Mouse (Mus musculus): ENCODE results near the gene Ifnar2. TPM values are rescaled to one million over a fixed set of nuclear protein-coding genes. Genes with fewer than 3 reads are reported as not detected.

Ifnar2 gene
- total and polyA plus RNA-seq, 3 experiments = 33.1 to 34.9 (median 34.5) TPM

DNA sequence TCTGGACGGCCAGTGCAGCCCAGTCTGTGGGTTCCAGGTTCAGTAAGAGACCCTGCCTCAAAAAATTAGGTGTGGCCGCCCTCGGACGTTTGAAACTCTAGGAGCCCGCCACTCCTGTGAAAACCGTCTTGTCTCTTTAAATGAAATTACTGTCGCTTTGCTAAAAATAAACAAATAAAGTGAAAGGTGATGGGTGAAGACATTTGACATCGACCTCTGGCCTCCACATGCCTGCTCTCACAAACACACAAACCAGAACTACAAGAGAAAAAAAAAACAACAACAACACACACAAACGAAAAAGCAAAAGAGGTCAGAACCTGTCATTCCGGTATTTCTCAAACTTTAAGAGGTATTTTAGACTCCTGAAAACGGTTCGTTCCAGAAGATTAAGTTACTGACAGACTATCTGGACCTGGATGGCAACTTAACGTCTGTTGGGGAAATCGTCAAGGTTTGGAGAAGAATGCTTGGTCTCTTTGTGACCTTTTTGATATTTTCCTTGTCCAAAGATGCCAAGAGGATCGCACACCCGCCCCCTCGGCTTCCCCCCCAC lies 5.9 kb downstream of the Ifnar2 start:
- dilution Hi-C loops (cut with MboI; ENCODE audit: extremely low pct_ligation_motif_present, extremely low pct_unique_long_range_greater_than_20kb, low sequenced_read_pairs) (no loop called here), in situ Hi-C loops (cut with MboI; ENCODE audit: low pct_ligation_motif_present, low pct_unique_long_range_greater_than_20kb, low sequenced_read_pairs) (no loop called here)
- Histone ChIP-seq H3K4me3 (replicated peaks in 1 of 3; ENCODE audit: low read depth in 2 of 3, low read length in 2 of 3, poor library complexity in 1 of 3) (no peak overlapping the region), H3K36me3 (replicated peaks in 1 of 2; ENCODE audit: control insufficient read depth in 1 of 2, insufficient read depth in 1 of 2, low read length in 1 of 2) (peaks cover 17 to 81% of the 10 kb centered on the region in 2 experiments), H3K4me1 (ENCODE audit: control insufficient read depth in 1 of 2, insufficient read depth in 2 of 2) (peaks cover 6 to 45% of the 10 kb centered on the region in 2 experiments), H3K4me2 (ENCODE audit: insufficient read depth, low read depth, poor library complexity, severe bottlenecking) (no peak overlapping the region), H3K9ac (ENCODE audit: insufficient read depth, low read depth) (no peak overlapping the region), H3K79me2 (replicated peaks; ENCODE audit: control insufficient read depth, extremely low read depth, insufficient read depth, poor library complexity, severe bottlenecking) (peaks cover 15% of the 10 kb centered on the region), H3K27ac (ENCODE audit: insufficient read depth, low read depth) (no peak overlapping the region), H3K9me3 (replicated peaks; ENCODE audit: low read length) (peaks cover 6% of the 10 kb centered on the region), H3K27me3 (replicated peaks) (no peaks in the 10 kb centered on the region)
- DNase-seq (ENCODE audit: extremely low read depth) = no peak
- TF ChIP-seq CHD2 (IDR thresholded peaks at IDR 0.05; ENCODE audit: low read length) = no peak
- TF ChIP-seq MYC (IDR thresholded peaks at IDR 0.05; ENCODE audit: low read depth, low read length) = no peak

DNA sequence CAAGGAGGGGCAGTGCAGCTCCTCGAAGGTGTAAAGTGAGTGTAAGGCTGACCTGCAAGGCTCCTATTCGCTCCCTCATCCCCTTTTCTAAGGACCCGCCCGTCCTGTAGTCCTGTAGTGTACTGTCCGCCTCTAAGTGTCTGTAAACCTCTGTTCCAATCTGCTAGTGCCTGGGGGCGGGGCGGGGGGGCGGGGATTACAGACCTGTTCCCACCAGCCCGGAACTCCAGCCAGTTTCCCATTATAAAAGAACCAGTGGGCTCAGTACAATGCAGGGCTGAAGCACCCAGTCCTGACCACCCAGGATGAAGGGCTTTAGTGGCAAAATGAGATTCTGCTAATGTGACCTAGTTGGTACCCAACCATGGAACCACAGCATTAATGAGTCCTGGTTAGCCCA lies 6.4 kb downstream of the Ifnar2 start:
- Histone ChIP-seq H3K4me1 (ENCODE audit: control insufficient read depth in 1 of 2, insufficient read depth in 2 of 2) (peaks cover 3 to 41% of the 10 kb centered on the region in 2 experiments), H3K9me3 (replicated peaks; ENCODE audit: low read length) (peaks cover 6% of the 10 kb centered on the region), H3K79me2 (replicated peaks; ENCODE audit: control insufficient read depth, extremely low read depth, insufficient read depth, poor library complexity, severe bottlenecking) (peaks cover 11% of the 10 kb centered on the region), H3K4me3 (replicated peaks in 1 of 3; ENCODE audit: low read depth in 2 of 3, low read length in 2 of 3, poor library complexity in 1 of 3) (no peak overlapping the region), H3K27me3 (replicated peaks) (no peaks in the 10 kb centered on the region), H3K36me3 (replicated peaks in 1 of 2; ENCODE audit: control insufficient read depth in 1 of 2, insufficient read depth in 1 of 2, low read length in 1 of 2) (peaks cover 20 to 86% of the 10 kb centered on the region in 2 experiments), H3K9ac (ENCODE audit: insufficient read depth, low read depth) (no peak overlapping the region), H3K4me2 (ENCODE audit: insufficient read depth, low read depth, poor library complexity, severe bottlenecking) (no peak overlapping the region), H3K27ac (ENCODE audit: insufficient read depth, low read depth) (no peak overlapping the region)
- dilution Hi-C loops (cut with MboI; ENCODE audit: extremely low pct_ligation_motif_present, extremely low pct_unique_long_range_greater_than_20kb, low sequenced_read_pairs) (no loop called here), in situ Hi-C loops (cut with MboI; ENCODE audit: low pct_ligation_motif_present, low pct_unique_long_range_greater_than_20kb, low sequenced_read_pairs) (no loop called here)
- no peak for DNase-seq (ENCODE audit: extremely low read depth)
- no peak for TF ChIP-seq MAFK (IDR thresholded peaks at IDR 0.05; ENCODE audit: insufficient replicate concordance, low read length)
- TF ChIP-seq USF1 (IDR thresholded peaks at IDR 0.05; ENCODE audit: low read depth, low read length) = no peak
- no peak for TF ChIP-seq ZKSCAN1 (IDR thresholded peaks at IDR 0.05; ENCODE audit: borderline replicate concordance, low read depth, low read length)
- no peak for TF ChIP-seq ELF1 (IDR thresholded peaks at IDR 0.05; ENCODE audit: low read depth, low read length)
- TF ChIP-seq EP300 (IDR thresholded peaks at IDR 0.05; ENCODE audit: low read length) = no peak
- TF ChIP-seq MEF2A (IDR thresholded peaks at IDR 0.05; ENCODE audit: borderline replicate concordance, low read depth, low read length) = no peak
- TF ChIP-seq POLR2AphosphoS2 (IDR thresholded peaks at IDR 0.05; ENCODE audit: low read depth, low read length) = no peak
- no peak for TF ChIP-seq GABPA (IDR thresholded peaks at IDR 0.05; ENCODE audit: insufficient replicate concordance, low read depth, low read length)
- TF ChIP-seq SIN3A (IDR thresholded peaks at IDR 0.05; ENCODE audit: low read length) = no peak
- no peak for TF ChIP-seq SMC3 (IDR thresholded peaks at IDR 0.05; ENCODE audit: low read depth, low read length)
- TF ChIP-seq IRF4 (IDR thresholded peaks at IDR 0.05; ENCODE audit: low read depth, low read length) = no peak
- no peak for TF ChIP-seq POLR2A (IDR thresholded peaks at IDR 0.05; ENCODE audit: low read depth, low read length)
- no peak for TF ChIP-seq ZC3H11A (IDR thresholded peaks at IDR 0.05; ENCODE audit: low read depth, low read length)
- no peak for TF ChIP-seq RCOR1 (conservative IDR thresholded peaks at IDR 0.05; ENCODE audit: low read depth, low read length)
- no peak for TF ChIP-seq CHD2 (IDR thresholded peaks at IDR 0.05; ENCODE audit: low read length)
